Mouse (Mus musculus): ENCODE results near the gene Gm7849.
"Not testable (repeated sequence)": the region's sequence is repeated elsewhere in the genome, so short reads cannot be mapped to it uniquely, and the experiment has no call there.

DNA sequence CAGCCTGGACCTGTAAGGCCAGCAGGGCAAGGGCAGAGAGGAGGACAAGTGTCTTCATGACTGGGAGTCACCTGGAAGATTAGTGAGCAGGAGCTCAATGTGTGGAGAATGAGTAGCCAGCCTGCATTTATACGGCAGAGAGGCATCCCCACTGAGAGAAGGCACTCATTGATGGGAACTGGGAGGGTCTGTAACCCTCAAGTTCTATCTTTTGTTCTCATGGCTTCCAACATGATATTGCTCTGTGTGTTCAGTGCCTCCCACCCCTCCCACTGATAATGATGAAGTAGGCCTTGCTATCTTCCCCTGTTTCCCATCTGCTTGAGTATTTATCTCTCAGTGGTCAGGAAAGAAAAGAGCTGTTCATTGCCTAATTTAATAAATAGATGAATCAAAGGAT is at the start of gene Gm7849:
- TF ChIP-seq CTCF (conservative IDR thresholded peaks at IDR 0.05; ENCODE audit: insufficient read depth, insufficient read length, low read depth, low read length); POLR2A (IDR thresholded peaks at IDR 0.05; ENCODE audit: low read depth, low read length): not testable (repeated sequence)
